Mouse (Mus musculus) lung, adult 2 months (tissue): ENCODE results near the gene Myh10.

Source experiments
- CTCF ChIP-seq: fragments of 200-500 bp; IDR thresholded peaks from 2 replicates; pipeline ENCODE4 v1.5.1; 2011; ENCODE audit warnings: mild to moderate bottlenecking, low read length, control low read depth; ENCODE audit not compliant: insufficient read depth
- POLR2A ChIP-seq: fragments of 200-500 bp; IDR thresholded peaks from 2 replicates; pipeline ENCODE4 v1.6.1; 2011; ENCODE audit warnings: low read depth, mild to moderate bottlenecking, control low read depth, low read length, borderline replicate concordance; ENCODE audit errors: extremely low read depth

- TF ChIP-seq CTCF: no peak
- TF ChIP-seq POLR2A: no peak
These were observed 62.9 kb downstream of the Myh10 start for GRCm38 (mm10) chr11:68754283-68754682.
